Mouse (Mus musculus) layer of hippocampus, adult 18-20 months (tissue): Measurements from ENCODE around the gene Fam83g. TPM values are rescaled to one million over a fixed set of nuclear protein-coding genes. Genes with fewer than 3 reads are reported as not detected.

Source experiments
- total RNA-seq, 2 experiments: library from RNA; stranded (reverse); gene quantifications; 2 replicates each; pipeline ENCODE4 v1.2.3; 2021

Gene Fam83g
- total RNA-seq, 2 experiments from 2014 or later = 0.07 TPM; not detected in 1

Other genes with a start within 250 kb of the Fam83g start
- 100 to 1,000 TPM; 449 to 457 TPM for gene Rnf112, start 230.0 kb upstream of the Fam83g start, total RNA-seq
- gene Mfap4, start 198.7 kb upstream of the Fam83g start, total RNA-seq = 1 to 10 TPM; 4.3 to 4.8 TPM
- gene Mapk7, start 189.7 kb upstream of the Fam83g start, total RNA-seq = 10 to 100 TPM; 26.6 to 27.4 TPM
- 10 to 100 TPM; 37.4 to 49.3 TPM for gene B9d1, start 178.9 kb upstream of the Fam83g start, total RNA-seq
- 100 to 1,000 TPM; 173 to 181 TPM for gene Epn2, start 104.4 kb upstream of the Fam83g start, total RNA-seq
- gene Grap, start 30.8 kb upstream of the Fam83g start, total RNA-seq = 1 to 10 TPM; 3.8 to 4.5 TPM
- gene Slc5a10, start 36.7 kb downstream of the Fam83g start, total RNA-seq = under 1 TPM; 0.36 to 0.37 TPM
- gene Prpsap2, start 78.0 kb downstream of the Fam83g start, total RNA-seq = 10 to 100 TPM; 45.1 to 49.5 TPM
- 10 to 100 TPM; 68.5 to 71.2 TPM for gene Ulk2, start 171.0 kb downstream of the Fam83g start, total RNA-seq
- 10 to 100 TPM; 36.1 to 37.6 TPM for gene Akap10, start 246.2 kb downstream of the Fam83g start, total RNA-seq